Mouse (Mus musculus) heart, postnatal 0 days (tissue): ENCODE data around the gene C5ar1.
"Not testable (repeated sequence)": the region's sequence is repeated elsewhere in the genome, so short reads cannot be mapped to it uniquely, and the experiment has no call there.

Source experiments
- CTCF ChIP-seq: IDR thresholded peaks from 2 replicates; pipeline ENCODE4 v1.5.1; 2016; ENCODE audit warnings: antibody characterized with exemption, control low read depth, low read depth
- EP300 ChIP-seq: IDR thresholded peaks from 2 replicates; pipeline ENCODE4 v1.6.1; 2016; ENCODE audit warnings: antibody characterized with exemption, low read depth

DNA sequence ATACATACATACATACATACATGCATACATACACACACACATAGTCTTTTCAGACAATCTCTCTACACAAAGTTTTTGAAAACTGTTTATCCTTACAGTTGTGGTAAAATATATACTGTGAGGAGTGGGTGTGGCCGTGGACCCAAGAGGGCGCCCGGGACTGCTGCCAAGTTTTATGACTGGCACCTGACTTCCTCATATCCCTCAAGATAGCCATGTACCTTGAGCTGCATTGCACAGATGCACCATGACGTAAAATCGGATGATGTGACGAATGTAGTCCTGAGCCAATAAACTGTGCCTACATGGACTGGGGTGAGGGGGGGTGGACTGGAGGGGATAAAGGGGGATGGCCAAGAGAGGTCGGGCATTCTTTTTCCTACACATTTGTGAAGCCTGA lies 7.3 kb upstream of the C5ar1 start:
- TF ChIP-seq CTCF, EP300: not testable (repeated sequence)
